Mouse (Mus musculus) right cerebral cortex, postnatal 4 days (tissue): ENCODE data around the gene Dcps.

Experiments used
- DNase-seq: peaks from one replicate; pipeline ENCODE4 v3.0.0-alpha.2; 2022

Gene Dcps

GRCm38 (mm10) chr9:35131637-35132397, 44.0 kb downstream of the Dcps start:
- peak; percentile 39 for DNase-seq

DNA sequence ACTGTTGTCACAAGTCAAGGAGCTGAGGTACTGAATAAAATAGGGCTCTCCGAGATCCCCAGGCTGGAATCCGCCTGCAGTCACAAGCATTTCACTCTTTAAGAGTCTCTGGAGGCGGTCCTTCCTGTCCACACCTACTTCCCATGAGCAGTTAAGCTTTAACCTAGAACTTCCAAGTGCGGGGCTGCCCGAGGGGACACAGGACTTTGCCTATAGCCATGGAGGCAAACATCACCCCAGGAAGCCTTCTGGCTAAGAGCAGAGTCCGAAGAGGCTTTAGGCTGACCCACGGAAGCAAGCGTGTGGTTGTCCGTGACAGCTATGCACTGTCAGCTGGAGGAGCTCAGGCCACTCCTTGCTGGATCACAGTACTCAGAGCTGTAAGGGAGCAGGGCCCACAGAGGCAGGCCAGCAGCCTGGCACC, 46.9 kb downstream of the Dcps start:
- DNase-seq = no peak

- DNase-seq = no peak
Observed at GRCm38 (mm10) chr9:35128564-35128963, 47.3 kb downstream of the Dcps start.

- no peak for DNase-seq
Observed at GRCm38 (mm10) chr9:35127561-35127960, 48.3 kb downstream of the Dcps start.

GRCm38 (mm10) chr9:35127147-35127546, 48.7 kb downstream of the Dcps start:
- DNase-seq = no peak

DNA sequence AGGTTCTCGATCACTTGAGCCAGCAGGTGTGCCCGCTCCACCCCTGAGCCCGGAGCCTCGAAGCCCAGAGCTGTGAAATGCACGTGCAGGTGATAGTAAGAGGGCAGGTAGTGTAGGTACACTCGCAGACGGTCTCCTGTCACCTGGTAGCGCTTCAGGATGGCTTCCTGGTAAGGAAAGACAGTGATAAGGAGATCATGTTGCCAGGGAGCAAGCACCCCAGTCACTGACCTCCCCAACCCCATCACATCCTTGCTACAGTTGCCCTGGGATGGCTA, 51.2 kb downstream of the Dcps start:
- no peak for DNase-seq

DNA sequence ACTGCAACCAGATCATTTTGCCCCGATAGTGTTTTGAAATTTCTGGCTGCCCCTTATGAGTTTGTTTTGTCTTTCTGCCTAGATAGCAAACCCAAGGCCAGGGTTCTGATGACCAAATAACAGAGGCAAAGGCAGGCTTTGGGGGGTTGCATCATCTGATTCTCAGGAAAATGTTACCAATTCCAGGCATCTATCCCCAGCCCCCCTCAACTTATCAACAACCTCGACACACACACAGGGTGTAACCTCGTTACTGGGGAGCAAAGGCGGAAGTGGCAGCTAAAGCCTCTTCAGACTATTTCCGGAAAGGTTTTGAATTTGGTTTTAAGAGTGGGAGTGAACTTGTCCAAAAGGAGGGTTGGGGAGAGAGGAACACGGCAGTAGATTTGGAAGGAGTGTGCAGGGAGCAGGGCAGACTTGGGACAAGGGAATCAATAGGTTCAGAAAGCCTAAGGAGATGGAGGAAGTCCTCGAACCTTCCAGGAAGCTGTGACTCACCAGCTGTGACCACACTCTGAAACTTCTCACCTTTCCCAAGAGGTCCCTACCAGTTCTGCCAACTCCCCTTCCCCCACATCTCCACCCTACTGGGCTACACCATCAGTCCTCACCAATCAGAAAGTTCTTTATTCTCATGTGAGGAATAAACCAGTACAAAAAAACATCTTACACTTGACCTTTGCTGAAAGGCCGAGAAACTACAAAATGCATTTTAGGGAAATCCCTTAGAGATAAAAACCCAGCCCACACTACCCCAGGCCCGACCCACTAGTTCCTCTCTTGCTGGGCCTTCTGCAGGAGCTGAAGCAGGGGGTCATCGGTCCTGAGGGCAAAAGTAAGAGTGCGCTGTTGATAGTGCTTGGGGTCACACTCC, 51.8 kb downstream of the Dcps start:
- no peak for DNase-seq

DNA sequence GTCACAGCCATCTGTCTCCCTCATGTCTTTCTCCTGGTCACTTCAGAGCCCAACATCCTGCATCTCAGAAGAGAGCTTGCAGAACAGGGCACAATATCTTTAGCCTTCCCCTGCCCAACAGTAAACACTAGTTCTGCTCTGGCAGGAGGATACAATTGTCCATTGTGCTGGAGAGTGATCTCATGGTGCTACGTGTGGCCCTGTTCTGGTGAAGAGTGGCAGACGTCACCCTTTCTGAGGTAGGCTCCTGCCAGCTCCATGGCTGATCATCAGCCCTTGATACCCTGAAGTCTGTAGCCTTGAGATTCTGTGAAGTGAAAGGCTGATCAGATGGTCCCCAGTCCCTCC, 52.4 kb downstream of the Dcps start:
- no peak for DNase-seq

- no peak for DNase-seq
Observed at GRCm38 (mm10) chr9:35122551-35123266, 53.2 kb downstream of the Dcps start.

DNA sequence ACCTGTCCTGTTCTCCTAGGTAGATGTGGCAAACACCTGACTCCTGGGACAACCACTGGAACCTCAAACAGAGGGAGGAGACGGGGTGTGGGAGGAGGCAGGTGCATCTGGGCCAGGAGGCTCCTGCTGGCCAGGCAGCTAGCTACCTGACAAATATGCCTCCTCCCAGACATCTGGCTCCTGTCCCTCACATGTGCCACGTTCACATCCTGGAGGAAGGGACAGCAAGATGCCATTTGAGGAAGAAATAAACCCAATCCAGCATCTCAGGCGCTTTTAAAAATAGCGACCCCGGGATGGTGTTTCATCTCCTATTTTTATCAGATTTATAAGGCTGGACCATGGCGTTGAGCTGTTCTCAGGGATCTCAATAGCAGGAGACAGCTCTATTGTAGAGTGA, 56.7 kb downstream of the Dcps start, which contains the start of gene St3gal4:
Gene St3gal4, minus strand, starts transcription at position 101 of the 400 bp plus-strand sequence.
- DNase-seq = no peak

GRCm38 (mm10) chr9:35118563-35118962, 57.3 kb downstream of the Dcps start:
- DNase-seq = no peak

DNA sequence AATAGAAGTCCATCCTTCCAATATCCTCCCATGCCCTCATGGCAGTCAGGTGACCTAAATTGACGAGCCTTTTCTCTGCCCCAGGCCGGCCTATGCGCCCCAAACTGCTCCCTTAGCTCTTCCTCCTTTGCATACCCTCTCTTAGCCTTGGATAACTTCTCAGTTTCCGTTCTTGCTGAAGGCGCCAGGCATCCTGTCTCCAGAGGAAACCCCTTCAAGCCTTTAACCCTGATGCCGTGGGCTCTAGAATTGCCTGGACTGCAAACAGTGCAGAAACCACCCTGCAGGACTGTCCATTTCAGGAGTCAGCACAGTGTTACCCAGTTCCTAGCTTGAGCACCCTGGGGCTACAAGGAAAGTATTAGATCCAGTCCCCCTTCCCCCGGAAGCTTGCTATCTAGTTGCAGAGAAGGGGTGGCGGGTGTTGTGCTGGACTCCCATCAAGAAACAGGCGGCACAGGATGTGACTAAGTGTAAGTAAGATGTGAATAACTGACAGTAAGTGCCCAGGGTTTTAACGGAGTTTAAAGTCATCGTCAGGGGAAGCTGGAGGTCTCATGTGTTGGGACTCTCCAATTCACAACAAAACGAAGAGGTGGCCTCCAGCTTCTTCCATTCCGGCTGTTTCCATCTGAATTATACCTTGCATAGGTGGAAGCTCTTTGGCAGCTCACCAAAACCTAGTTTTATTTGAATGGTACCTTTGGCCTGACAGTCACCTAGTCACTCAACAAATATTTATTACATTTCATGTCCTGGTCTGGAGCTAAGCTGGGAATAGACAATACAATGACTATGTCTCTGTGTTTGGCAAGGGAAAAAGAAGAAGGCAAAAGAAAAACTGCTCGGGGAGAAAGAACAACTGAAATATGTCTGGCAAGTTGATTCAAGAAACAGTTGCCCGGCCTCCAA, 58.2 kb downstream of the Dcps start:
- DNase-seq = no peak

- DNase-seq = peak; percentile 77
Observed at GRCm38 (mm10) chr9:35116391-35117381, 59.2 kb downstream of the Dcps start.

- no peak for DNase-seq
Observed at GRCm38 (mm10) chr9:35115804-35116203, 60.1 kb downstream of the Dcps start.

GRCm38 (mm10) chr9:35115299-35115698, 60.6 kb downstream of the Dcps start:
- no peak for DNase-seq

DNA sequence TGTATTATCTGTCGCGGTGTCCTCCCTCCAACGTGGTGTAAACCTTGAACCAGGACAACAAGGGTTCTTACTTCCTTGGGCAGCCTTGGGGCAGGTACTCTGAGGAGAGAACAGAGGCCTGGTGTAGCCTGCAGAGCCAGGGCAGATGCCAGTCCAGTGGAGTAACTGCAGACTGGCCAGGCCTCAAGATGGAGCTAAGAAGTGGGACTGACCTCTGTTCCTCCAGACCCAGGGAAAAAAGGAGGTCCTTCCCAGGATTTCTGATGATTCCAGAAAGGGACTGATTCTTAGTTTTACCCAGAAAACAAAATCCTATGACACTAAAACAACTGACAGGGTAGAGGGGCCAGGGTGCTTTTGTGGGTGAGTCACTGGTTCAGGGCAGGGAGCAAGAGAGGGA, 61.6 kb downstream of the Dcps start:
- no peak for DNase-seq

- DNase-seq = peak; percentile 16
Observed at GRCm38 (mm10) chr9:35111941-35112595, 63.8 kb downstream of the Dcps start.

DNA sequence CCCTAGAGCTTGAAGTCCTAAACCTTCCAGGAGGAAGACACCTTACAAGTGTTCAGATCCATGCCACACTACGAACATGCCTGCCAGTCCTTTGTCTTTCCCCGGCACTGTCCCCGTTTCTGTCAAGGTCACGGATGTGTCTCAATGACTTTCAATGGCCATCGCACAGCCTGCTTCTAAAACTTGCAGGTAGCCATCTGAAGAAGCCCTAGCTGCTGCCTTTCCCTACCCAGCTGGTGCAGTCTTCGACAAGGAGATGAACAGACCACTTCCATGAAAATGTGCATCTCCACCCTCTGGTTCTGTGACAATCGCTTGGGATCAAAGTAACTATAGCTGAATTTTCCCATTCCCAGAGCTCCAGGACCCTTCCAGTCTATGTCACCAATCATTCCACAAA, 64.4 kb downstream of the Dcps start:
- DNase-seq = no peak

- DNase-seq = no peak
Observed at GRCm38 (mm10) chr9:35110567-35110966, 65.3 kb downstream of the Dcps start.

DNA sequence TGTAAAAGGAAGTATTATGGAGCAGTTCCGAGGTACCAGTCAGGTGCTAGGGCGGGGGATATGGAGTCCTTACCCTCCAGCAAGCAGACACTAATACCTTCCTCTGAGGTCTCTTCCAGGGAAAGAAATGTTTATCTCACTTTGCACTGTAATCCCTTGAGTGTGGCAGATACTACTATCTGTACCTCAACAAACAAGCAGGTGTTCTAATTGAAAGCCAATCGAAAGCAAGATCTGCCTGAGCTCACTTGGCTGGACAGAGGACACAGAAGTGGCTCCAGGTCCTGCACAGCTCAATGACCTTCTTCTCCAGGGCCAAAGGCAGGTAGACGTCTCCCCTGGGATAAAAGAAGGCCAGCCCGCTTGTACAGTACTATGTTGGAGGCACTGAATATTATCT, 65.8 kb downstream of the Dcps start:
- DNase-seq = no peak

- DNase-seq = peak; percentile 65
Observed at GRCm38 (mm10) chr9:35108916-35109315, 66.9 kb downstream of the Dcps start.
